Mouse (Mus musculus): ENCODE results near the gene Hsd3b5. TPM values are rescaled to one million over a fixed set of nuclear protein-coding genes. Genes with fewer than 3 reads are reported as not detected.
A peak's percentile ranks its signal among the peaks of the same experiment; 100 is the strongest.
"Not testable (repeated sequence)": the region's sequence is repeated elsewhere in the genome, so short reads cannot be mapped to it uniquely, and the experiment has no call there.

Hsd3b5 gene
- polyA plus RNA-seq, 1 experiment from 2014 or later, result not detected

- not testable (repeated sequence) for H3K36me3 ChIP-seq (replicated peaks; ENCODE audit: control insufficient read depth, insufficient read depth); ATAC-seq (ENCODE audit: low FRiP score); H3K4me3 ChIP-seq (replicated peaks; ENCODE audit: low read length); H3K27me3 ChIP-seq (ENCODE audit: control insufficient read depth, insufficient read depth, low read length); H3K27ac ChIP-seq; H3K9me3 ChIP-seq (ENCODE audit: control insufficient read depth, low read length); DNase-seq (ENCODE audit: low spot score); H3K4me1 ChIP-seq (replicated peaks; ENCODE audit: control insufficient read depth, insufficient read depth, low read length); H3K4me2 ChIP-seq (replicated peaks); H3K9ac ChIP-seq
These were observed 47.4 kb downstream of the Hsd3b5 start for GRCm38 (mm10) chr3:98582622-98583021.

DNA sequence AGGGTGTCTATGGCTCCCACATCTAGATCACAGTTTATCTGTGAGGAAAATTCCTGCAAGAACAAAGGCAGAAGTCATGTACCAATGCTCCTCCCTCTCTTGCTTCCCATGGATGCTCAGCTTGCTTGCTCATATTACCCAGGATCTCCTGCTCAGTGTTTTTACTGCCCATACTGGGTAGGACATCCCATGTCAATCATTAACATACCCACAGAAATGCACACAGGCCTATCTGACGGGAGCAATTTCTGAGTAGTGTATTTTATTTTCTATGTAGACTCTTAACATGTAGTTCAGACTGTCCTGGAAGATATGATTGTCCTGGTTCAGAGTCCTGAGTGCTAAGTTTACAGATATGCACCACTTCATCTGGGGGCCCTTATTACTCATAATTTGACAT lies 47.9 kb downstream of the Hsd3b5 start:
- H3K4me3 ChIP-seq (replicated peaks; ENCODE audit: low read length); H3K27ac ChIP-seq; H3K9ac ChIP-seq; H3K9me3 ChIP-seq (ENCODE audit: control insufficient read depth, low read length); H3K36me3 ChIP-seq (replicated peaks; ENCODE audit: control insufficient read depth, insufficient read depth); DNase-seq (ENCODE audit: low spot score); H3K4me1 ChIP-seq (replicated peaks; ENCODE audit: control insufficient read depth, insufficient read depth, low read length); H3K4me2 ChIP-seq (replicated peaks); H3K27me3 ChIP-seq (ENCODE audit: control insufficient read depth, insufficient read depth, low read length); ATAC-seq (ENCODE audit: low FRiP score): not testable (repeated sequence)
- no CpG with 5 or more reads among the region's 1 CpGs for WGBS

DNA sequence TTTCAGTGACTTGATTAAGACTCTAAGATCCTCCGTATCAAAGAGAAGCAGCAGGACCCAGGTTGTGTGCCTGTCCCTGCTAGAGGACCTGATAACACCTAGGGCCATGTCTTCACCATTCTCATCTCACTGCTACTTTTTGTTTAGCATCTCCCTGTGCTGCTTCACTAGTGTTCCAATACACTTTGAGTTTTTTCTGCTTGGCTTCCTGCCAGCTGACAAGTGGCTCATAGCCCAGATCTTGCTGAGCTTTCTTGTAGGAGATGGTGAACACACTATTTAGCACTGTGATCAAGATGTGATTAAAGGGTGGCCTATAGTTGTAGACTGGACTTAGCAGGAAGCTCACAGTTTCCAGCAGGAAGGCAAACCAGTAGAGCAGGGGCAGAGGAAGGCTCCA lies 49.0 kb downstream of the Hsd3b5 start:
- H3K9ac ChIP-seq; H3K9me3 ChIP-seq (ENCODE audit: control insufficient read depth, low read length); H3K4me3 ChIP-seq (replicated peaks; ENCODE audit: low read length); H3K36me3 ChIP-seq (replicated peaks; ENCODE audit: control insufficient read depth, insufficient read depth); H3K4me2 ChIP-seq (replicated peaks); H3K27ac ChIP-seq; ATAC-seq (ENCODE audit: low FRiP score); H3K27me3 ChIP-seq (ENCODE audit: control insufficient read depth, insufficient read depth, low read length); H3K4me1 ChIP-seq (replicated peaks; ENCODE audit: control insufficient read depth, insufficient read depth, low read length): not testable (repeated sequence)
- DNase-seq (ENCODE audit: low spot score), result peak; percentile 58
- no CpG with 5 or more reads among the region's 1 CpGs for WGBS

Other genes starting within 250 kb of the Hsd3b5 start
- gene Zfp697, start 247.8 kb downstream of the Hsd3b5 start, polyA plus RNA-seq (2014; fragmentation: Nextera tagmentation; extraction: Ambion mirVana), result 20.6 and 21.5 TPM in 2 replicates
- 0.12 TPM in 2 replicates for gene Gm4450, start 173.1 kb downstream of the Hsd3b5 start, polyA plus RNA-seq (2014; fragmentation: Nextera tagmentation; extraction: Ambion mirVana)
- not detected in 2 replicates for gene Hsd3b4, start 119.7 kb downstream of the Hsd3b5 start, polyA plus RNA-seq (2014; fragmentation: Nextera tagmentation; extraction: Ambion mirVana)
- 0.23 TPM in 1 of 2 replicates, not detected in the other for gene Gm10681, start 41.4 kb downstream of the Hsd3b5 start, polyA plus RNA-seq (2014; fragmentation: Nextera tagmentation; extraction: Ambion mirVana)
- 0.07 TPM in 1 of 2 replicates, not detected in the other for gene Hsd3b2, start 94.3 kb upstream of the Hsd3b5 start, polyA plus RNA-seq (2014; fragmentation: Nextera tagmentation; extraction: Ambion mirVana)
- gene Hsd3b3, start 132.9 kb upstream of the Hsd3b5 start, polyA plus RNA-seq (2014; fragmentation: Nextera tagmentation; extraction: Ambion mirVana), result 0.18 and 0.25 TPM in 2 replicates
- 0.48 and 1.2 TPM in 2 replicates for gene Hsd3b6, start 184.2 kb upstream of the Hsd3b5 start, polyA plus RNA-seq (2014; fragmentation: Nextera tagmentation; extraction: Ambion mirVana)
- not detected in 2 replicates for gene Hsd3b1, start 229.5 kb upstream of the Hsd3b5 start, polyA plus RNA-seq (2014; fragmentation: Nextera tagmentation; extraction: Ambion mirVana)

Data from hindbrain, embryonic 14.5 days (tissue).